Mouse (Mus musculus): ENCODE results near the gene Irf6.

Irf6 gene

DNA sequence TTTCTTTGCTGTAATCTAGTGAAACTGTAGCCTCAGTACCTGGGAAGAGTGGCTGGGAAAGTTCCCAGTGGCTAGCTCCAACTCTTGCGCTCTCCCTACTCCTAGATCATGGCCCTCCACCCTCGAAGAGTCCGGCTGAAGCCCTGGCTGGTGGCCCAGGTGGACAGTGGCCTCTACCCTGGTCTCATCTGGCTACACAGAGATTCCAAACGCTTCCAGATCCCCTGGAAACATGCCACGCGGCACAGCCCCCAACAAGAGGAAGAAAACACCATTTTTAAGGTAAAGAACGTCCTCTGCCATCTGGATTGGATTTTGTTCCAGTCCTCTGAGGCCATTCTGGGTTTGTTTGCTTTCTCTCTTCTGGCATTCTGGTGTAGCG, 4.2 kb downstream of the Irf6 start:
- no peak for TF ChIP-seq CTCF (conservative IDR thresholded peaks at IDR 0.05; ENCODE audit: low read length)
- TF ChIP-seq NANOG (IDR thresholded peaks at IDR 0.05; ENCODE audit: borderline replicate concordance, low read length): no peak
- no peak for TF ChIP-seq POU5F1 (IDR thresholded peaks at IDR 0.05; ENCODE audit: borderline replicate concordance, low read length)
- Histone ChIP-seq H3K36me3 (ENCODE audit: insufficient read depth, low read length) (no peaks in the 10 kb centered on the region), H3K4me1 (replicated peaks; ENCODE audit: low read depth, low read length) (peaks cover 45% of the 10 kb centered on the region), H3K4me3 (replicated peaks; ENCODE audit: low read length) (no peak overlapping the region), H3K9me3 (ENCODE audit: low read length) (no peaks in the 10 kb centered on the region), H3K27me3 (ENCODE audit: insufficient read depth, low read length) (peaks cover 54% of the 10 kb centered on the region)

DNA sequence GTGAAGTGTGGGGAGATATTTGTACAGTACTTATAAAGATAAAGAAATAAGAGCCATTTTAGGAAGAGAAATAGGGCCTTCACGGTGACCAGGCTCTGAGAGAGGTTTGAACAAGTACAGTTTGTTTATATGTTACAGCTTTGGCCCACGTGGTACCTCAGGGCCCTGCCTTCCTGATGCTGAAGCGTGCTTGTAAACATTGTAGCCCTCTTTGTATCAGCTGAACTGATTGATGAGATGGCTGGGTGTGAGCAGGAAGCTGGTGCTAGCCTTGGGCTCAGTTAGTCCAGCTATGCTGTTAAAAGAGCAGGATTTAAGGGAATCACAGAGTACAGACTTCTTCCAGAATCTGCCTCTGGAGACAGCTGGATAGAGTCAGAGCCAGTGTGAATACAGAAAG, 6.3 kb downstream of the Irf6 start:
- H3K4me1 ChIP-seq (replicated peaks; ENCODE audit: low read depth, low read length): peaks cover 27% of the 10 kb centered on the region
- H3K9me3 ChIP-seq (ENCODE audit: low read length): no peaks in the 10 kb centered on the region
- H3K4me3 ChIP-seq (replicated peaks; ENCODE audit: low read length): no peak overlapping the region
- TF ChIP-seq NANOG (IDR thresholded peaks at IDR 0.05; ENCODE audit: borderline replicate concordance, low read length) (no peak), CTCF (conservative IDR thresholded peaks at IDR 0.05; ENCODE audit: low read length) (no peak), POU5F1 (IDR thresholded peaks at IDR 0.05; ENCODE audit: borderline replicate concordance, low read length) (no peak)
- no peaks in the 10 kb centered on the region for H3K36me3 ChIP-seq (ENCODE audit: insufficient read depth, low read length)
- H3K27me3 ChIP-seq (ENCODE audit: insufficient read depth, low read length): peaks cover 43% of the 10 kb centered on the region

GRCm38 (mm10) chr1:193159613-193160012, 6.7 kb downstream of the Irf6 start:
- TF ChIP-seq POU5F1 (IDR thresholded peaks at IDR 0.05; ENCODE audit: borderline replicate concordance, low read length): no peak
- no peak for TF ChIP-seq NANOG (IDR thresholded peaks at IDR 0.05; ENCODE audit: borderline replicate concordance, low read length)
- no peak for TF ChIP-seq CTCF (conservative IDR thresholded peaks at IDR 0.05; ENCODE audit: low read length)
- Histone ChIP-seq H3K36me3 (ENCODE audit: insufficient read depth, low read length) (no peaks in the 10 kb centered on the region), H3K4me3 (replicated peaks; ENCODE audit: low read length) (no peak overlapping the region), H3K9me3 (ENCODE audit: low read length) (no peaks in the 10 kb centered on the region), H3K4me1 (replicated peaks; ENCODE audit: low read depth, low read length) (peaks cover 25% of the 10 kb centered on the region), H3K27me3 (ENCODE audit: insufficient read depth, low read length) (peaks cover 38% of the 10 kb centered on the region)

GRCm38 (mm10) chr1:193160317-193161032, 7.6 kb downstream of the Irf6 start:
- H3K9me3 ChIP-seq (ENCODE audit: low read length): no peaks in the 10 kb centered on the region
- no peaks in the 10 kb centered on the region for H3K36me3 ChIP-seq (ENCODE audit: insufficient read depth, low read length)
- H3K4me1 ChIP-seq (replicated peaks; ENCODE audit: low read depth, low read length): peaks cover 25% of the 10 kb centered on the region
- peaks cover 31% of the 10 kb centered on the region for H3K27me3 ChIP-seq (ENCODE audit: insufficient read depth, low read length)
- TF ChIP-seq POU5F1 (IDR thresholded peaks at IDR 0.05; ENCODE audit: borderline replicate concordance, low read length): no peak
- TF ChIP-seq CTCF (conservative IDR thresholded peaks at IDR 0.05; ENCODE audit: low read length): no peak
- TF ChIP-seq NANOG (IDR thresholded peaks at IDR 0.05; ENCODE audit: borderline replicate concordance, low read length): no peak
- no peak overlapping the region for H3K4me3 ChIP-seq (replicated peaks; ENCODE audit: low read length)

GRCm38 (mm10) chr1:193167746-193168145, 14.8 kb downstream of the Irf6 start, which contains the start of gene A130010J15Rik:
TSS of gene A130010J15Rik (plus strand) at chr1:193168046.
- Histone ChIP-seq H3K36me3 (ENCODE audit: insufficient read depth, low read length) (0 out of 2 replicates have a peak, but pooled peaks cover 8% of the 10 kb centered on the region), H3K4me3 (replicated peaks; ENCODE audit: low read length) (no peak within 1 kb of the TSS), H3K4me1 (replicated peaks; ENCODE audit: low read depth, low read length) (peaks cover 9% of the 10 kb centered on the region), H3K27me3 (ENCODE audit: insufficient read depth, low read length) (peaks cover 6% of the 10 kb centered on the region; the same call in 1 of the 2 replicates), H3K9me3 (ENCODE audit: low read length) (no peaks in the 10 kb centered on the region)
- TF ChIP-seq NANOG (IDR thresholded peaks at IDR 0.05; ENCODE audit: borderline replicate concordance, low read length) (no peak), CTCF (conservative IDR thresholded peaks at IDR 0.05; ENCODE audit: low read length) (no peak), POU5F1 (IDR thresholded peaks at IDR 0.05; ENCODE audit: borderline replicate concordance, low read length) (no peak)

DNA sequence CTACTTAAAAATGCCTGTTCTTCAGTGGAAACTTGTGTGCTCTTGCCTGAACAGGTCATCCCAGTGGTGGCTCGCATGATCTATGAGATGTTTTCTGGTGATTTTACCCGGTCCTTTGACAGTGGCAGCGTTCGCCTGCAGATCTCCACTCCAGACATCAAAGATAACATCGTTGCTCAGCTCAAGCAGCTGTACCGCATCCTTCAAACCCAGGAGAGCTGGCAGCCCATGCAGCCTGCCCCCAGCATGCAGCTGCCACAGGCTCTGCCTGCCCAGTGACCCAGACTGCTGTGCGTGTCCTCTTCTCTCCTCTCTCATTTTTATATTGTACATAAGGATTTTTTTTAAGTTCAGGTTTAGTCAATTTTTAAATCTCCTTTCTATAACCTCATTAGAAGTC, 16.3 kb downstream of the Irf6 start:
- Histone ChIP-seq H3K4me1 (replicated peaks; ENCODE audit: low read depth, low read length) (peaks cover 16% of the 10 kb centered on the region), H3K36me3 (ENCODE audit: insufficient read depth, low read length) (0 out of 2 replicates have a peak, but pooled peaks cover 8% of the 10 kb centered on the region), H3K27me3 (ENCODE audit: insufficient read depth, low read length) (no peaks in the 10 kb centered on the region), H3K9me3 (ENCODE audit: low read length) (no peaks in the 10 kb centered on the region), H3K4me3 (replicated peaks; ENCODE audit: low read length) (no peak overlapping the region)
- TF ChIP-seq POU5F1 (IDR thresholded peaks at IDR 0.05; ENCODE audit: borderline replicate concordance, low read length): no peak
- no peak for TF ChIP-seq NANOG (IDR thresholded peaks at IDR 0.05; ENCODE audit: borderline replicate concordance, low read length)
- no peak for TF ChIP-seq CTCF (conservative IDR thresholded peaks at IDR 0.05; ENCODE audit: low read length)

GRCm38 (mm10) chr1:193169856-193170255, 16.9 kb downstream of the Irf6 start:
- H3K4me1 ChIP-seq (replicated peaks; ENCODE audit: low read depth, low read length): peaks cover 22% of the 10 kb centered on the region
- no peaks in the 10 kb centered on the region for H3K9me3 ChIP-seq (ENCODE audit: low read length)
- no peak for TF ChIP-seq POU5F1 (IDR thresholded peaks at IDR 0.05; ENCODE audit: borderline replicate concordance, low read length)
- TF ChIP-seq NANOG (IDR thresholded peaks at IDR 0.05; ENCODE audit: borderline replicate concordance, low read length): no peak
- TF ChIP-seq CTCF (conservative IDR thresholded peaks at IDR 0.05; ENCODE audit: low read length): no peak
- H3K36me3 ChIP-seq (ENCODE audit: insufficient read depth, low read length): peaks cover 8% of the 10 kb centered on the region; the same call in 1 of the 2 replicates
- H3K4me3 ChIP-seq (replicated peaks; ENCODE audit: low read length): no peak overlapping the region
- H3K27me3 ChIP-seq (ENCODE audit: insufficient read depth, low read length): no peaks in the 10 kb centered on the region

GRCm38 (mm10) chr1:193172991-193173809, 20.3 kb downstream of the Irf6 start:
- TF ChIP-seq CTCF (conservative IDR thresholded peaks at IDR 0.05; ENCODE audit: low read length): no peak
- TF ChIP-seq POU5F1 (IDR thresholded peaks at IDR 0.05; ENCODE audit: borderline replicate concordance, low read length): no peak
- no peak for TF ChIP-seq NANOG (IDR thresholded peaks at IDR 0.05; ENCODE audit: borderline replicate concordance, low read length)
- H3K4me3 ChIP-seq (replicated peaks; ENCODE audit: low read length): peak overlapping the region; percentile 89
- H3K9me3 ChIP-seq (ENCODE audit: low read length): no peaks in the 10 kb centered on the region
- no peaks in the 10 kb centered on the region for H3K27me3 ChIP-seq (ENCODE audit: insufficient read depth, low read length)
- H3K36me3 ChIP-seq (ENCODE audit: insufficient read depth, low read length): peaks cover 10% of the 10 kb centered on the region; the same call in 1 of the 2 replicates
- peaks cover 25% of the 10 kb centered on the region for H3K4me1 ChIP-seq (replicated peaks; ENCODE audit: low read depth, low read length)

Data from E14TG2a.4 (cell line).